Mouse (Mus musculus) lung, postnatal 0 days (tissue): Measurements from ENCODE around the gene Ltbp2.

Experiments used
- CTCF ChIP-seq: IDR thresholded peaks from 2 replicates; pipeline ENCODE4 v1.5.1; 2016; ENCODE audit warnings: antibody characterized with exemption, mild to moderate bottlenecking
- EP300 ChIP-seq: IDR thresholded peaks from 2 replicates; pipeline ENCODE4 v1.6.1; 2016; ENCODE audit warnings: antibody characterized with exemption, mild to moderate bottlenecking, control low read depth

- TF ChIP-seq EP300: no peak
- TF ChIP-seq CTCF: no peak
Measured at GRCm38 (mm10) chr12:84809033-84809432, 67.3 kb downstream of the Ltbp2 start.
